Mouse (Mus musculus): ENCODE data around the gene Coa5.

Gene Coa5

DNA sequence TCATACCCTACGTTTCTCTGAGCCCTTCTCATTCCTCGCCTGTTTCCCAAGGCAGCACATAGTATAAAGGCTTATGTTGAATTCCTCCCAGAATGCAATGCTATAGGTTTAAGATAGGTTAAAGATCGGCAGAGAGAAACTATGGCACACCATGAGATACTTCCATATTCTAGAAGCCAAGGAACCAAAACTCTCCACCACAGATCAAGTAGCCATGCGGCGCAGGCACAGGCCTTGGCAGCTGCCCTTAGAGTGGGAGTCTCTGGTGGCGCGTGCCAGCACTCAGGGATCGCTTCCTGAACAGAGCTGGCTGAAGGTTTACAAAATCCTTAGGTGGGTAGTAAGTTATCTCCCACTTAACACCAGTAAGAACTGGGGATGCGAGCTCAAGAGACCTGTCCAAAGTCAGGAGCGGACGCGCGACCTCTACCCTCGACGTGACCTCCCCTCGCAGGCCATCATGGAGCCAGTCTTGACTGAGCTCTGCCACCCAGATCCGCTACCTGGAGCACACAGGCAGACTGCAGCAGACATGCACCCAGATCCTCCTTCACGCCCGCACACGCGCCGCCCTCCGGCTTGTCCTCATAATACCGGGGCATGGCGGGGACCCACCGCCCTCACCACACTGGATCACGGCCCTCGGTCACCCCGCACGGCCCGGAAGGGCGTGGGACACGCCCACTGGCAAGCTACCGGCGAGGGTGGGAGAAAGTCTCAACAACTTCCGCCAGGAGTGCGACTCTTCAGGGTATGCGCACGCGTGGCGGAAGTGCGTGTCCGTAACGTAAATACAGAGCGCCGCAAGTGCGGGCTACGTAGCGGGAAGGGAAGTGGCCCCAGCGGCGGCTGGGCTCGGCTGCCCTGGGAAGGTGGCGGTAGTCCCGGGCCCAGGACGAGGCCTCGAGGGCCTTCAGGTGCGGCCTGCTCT lies at the start of gene Coa5, which contains the start of gene Unc50:
Gene Coa5, minus strand, starts transcription at position 738 of the 931 bp plus-strand sequence.
Gene Unc50, plus strand, starts transcription at position 774 of the 931 bp plus-strand sequence.
- peak; percentile 96 for DNase-seq

DNA sequence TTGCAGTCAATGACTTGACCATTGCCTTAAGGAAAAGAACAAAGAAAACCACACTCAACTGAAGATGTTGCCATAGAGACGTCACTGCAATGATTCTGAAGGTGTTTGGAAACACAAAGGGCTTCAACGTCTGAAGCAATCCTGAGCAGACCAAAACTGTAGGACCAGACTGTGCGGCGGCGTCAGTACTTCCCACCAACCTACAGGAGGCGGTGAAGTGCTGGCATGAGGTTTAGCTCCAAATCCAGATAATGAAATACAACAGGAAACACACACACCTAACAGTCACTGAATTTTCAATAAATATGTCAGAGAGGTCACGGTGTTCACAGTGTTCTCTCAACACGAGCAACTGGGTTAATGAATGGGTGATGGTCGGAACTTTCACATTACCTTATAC lies 49.2 kb upstream of the Coa5 start:
- no peak for DNase-seq

DNA sequence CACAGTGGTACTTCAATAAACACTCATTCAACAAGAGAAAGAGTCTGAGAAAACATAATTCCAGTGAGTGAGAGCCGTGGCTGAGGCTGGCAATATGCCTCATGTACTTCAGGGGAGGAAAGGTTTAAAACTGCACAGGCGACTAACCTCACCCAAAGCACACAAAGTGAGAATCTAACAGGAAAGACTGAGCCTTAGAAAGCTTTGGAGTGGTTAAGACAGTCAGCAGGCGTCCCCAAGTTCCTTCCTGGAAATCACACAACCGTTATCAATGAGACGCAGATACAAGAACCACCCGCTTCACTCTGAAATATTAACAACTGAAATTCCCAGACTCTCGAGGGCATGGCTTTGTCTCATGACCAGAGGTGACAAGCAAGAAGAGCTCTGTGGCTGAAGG lies 48.5 kb upstream of the Coa5 start:
- no peak for DNase-seq

DNA sequence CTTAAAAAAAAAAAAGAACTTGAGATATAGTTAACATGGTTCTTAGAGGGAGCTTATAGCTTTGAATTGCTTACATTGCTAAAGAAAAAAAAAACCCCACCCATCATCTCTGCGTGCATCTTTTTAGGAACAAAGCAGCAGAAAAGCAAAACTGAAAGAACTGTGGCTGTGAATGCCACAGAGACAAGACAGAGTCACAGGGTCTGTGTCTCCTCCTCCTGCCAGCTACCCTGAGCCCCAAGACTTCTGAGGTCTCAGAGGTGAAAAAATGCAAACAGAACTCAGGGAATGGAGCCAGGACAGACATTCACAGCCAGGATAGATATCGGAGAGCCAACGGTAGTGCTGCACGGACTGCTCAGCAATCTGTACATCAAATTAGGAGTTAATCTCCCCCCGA lies 48.0 kb upstream of the Coa5 start:
- no peak for DNase-seq

DNA sequence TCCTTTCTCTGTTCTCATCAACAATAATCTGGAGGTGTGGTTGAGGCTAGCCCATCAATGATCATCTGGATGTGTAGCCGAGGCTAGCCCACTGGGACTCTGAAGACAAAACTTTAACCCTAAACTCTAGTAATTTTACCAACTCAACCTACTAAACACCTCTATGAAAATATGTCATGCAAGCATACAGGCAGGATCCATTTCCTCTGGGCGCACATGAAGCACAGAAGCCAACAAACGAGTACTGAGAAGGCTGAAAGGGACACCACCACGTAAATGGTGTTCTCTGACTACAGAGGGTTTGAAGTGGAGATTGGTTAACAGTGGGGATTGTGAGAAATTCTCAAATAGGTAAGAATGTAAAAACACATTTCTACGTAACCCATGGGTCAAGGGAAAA lies 47.3 kb upstream of the Coa5 start:
- no peak for DNase-seq

DNA sequence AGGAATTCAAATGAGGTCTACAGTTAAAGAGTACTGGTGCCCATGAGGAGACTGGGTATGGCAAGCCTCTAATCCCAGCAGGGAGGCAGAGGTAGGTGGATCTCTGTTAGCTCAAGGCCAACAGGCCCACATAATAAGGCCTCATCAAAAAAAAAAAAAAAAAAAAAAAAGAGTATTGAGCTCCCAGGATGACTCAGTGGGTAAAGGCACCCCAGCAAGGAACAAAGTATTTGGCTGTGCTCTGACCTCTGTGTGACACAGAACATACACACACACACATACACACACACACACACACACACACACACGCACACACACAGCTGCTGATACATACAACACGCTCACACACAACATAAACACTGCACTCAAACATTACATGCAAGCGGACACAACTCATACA lies 45.4 kb upstream of the Coa5 start:
- DNase-seq: no peak

DNA sequence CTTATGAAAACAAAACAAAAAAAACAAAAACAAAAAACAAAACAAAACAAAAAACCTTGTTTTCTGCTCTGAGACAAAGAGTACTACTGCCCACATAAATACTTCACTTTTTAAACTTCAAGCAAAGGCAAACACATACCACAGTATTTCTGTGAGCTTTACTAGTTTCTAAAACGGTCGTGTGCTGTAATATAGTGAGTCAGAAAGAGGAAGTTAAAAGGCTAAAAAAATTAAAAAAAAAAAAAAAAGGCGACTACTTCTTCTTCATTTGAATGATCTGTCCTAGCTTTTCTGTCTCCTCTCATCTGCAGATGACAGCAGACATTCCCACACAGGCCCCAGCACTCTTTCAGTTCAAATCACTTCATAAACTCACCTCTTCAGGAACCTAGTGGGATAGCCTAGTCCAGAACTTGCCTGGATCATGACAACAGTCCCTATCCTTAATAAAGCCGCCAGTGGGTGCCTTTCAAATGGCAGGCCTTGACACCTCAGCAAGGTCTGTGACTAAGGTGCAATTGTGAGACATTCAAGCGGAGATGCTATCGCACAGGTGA lies 44.8 kb upstream of the Coa5 start:
- no peak for DNase-seq

DNA sequence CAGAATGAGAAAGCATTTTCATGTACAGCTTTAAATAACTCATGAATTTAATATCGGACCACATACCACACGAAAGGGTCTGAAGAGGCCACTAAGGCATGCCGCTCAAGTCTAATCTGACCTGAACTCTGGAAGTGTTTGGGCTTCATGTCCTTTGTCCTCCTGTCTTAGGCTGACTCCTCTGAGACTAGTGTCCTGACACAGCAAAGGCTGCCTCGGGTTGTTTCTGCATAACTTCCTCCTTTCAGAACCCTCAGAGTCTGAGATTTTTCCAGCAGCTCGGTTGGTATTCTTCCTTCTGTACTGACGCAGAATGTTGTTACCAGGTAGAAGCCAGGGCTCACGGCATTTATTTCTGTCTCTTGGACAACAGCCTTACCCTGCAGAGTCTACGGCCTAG lies 44.1 kb upstream of the Coa5 start:
- no peak for DNase-seq

DNA sequence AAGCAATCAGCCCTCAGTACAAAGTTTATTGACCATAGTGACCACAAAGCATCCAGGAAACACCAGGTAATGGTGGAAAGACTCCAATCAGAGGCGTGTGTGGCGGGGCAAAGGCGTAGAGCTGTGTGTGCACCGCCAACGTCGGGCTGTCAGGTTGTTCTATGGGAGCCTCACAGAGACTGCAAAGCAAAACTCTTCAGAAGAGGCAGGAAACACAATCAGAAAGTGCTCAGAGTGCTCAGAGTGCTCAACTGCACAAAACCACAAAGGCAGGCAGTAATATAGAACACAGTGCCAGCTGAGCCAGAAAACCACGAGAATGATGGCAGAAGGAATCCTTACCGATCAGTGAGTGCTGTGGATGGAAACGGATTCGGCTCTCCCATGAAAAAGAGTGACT lies 43.3 kb upstream of the Coa5 start:
- no peak for DNase-seq

DNA sequence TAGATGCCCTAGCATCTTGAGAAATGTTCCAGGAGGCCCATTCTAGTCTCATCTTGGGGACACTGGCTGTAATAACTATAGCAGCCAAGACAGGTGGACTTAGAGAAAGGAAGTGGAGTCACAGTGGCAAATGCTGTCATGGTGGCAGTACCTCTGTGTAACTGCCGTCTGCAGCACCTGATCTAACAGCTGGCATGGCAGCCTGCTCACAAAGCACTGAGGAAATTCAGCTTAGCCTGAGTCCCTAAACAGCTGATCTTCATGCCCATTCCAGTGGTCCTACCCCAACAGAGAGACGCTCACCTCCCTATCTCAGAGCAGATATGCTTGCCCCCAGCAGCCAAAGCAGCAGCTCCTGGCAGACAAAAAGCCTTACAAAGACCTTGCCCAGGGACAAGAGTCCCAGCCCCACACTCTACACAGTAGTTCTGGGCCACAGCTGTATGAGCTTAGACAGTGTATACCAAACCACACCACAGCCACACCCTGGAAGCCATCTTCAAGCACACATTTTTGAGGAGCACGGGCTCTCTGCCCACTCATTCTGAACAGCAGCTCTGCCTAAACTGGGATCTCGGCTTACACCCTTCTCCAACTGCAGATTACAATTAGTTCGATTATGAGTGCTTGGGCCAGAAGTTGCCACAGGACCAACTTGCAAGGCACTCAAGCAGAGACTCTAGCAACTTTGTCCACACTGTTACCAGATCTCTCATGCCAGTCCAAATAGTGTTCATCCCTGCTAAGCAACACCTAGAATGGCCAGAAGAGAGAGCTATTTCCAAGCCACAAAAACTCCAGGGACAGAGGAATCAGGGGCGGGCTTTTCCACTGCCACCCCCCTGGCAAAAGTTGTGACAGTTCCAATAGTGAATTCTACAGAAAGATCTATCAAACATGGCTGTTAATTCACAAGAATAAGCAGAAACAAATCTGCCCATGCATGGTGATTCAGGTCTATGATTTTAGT lies 41.6 kb upstream of the Coa5 start:
- DNase-seq: no peak

DNA sequence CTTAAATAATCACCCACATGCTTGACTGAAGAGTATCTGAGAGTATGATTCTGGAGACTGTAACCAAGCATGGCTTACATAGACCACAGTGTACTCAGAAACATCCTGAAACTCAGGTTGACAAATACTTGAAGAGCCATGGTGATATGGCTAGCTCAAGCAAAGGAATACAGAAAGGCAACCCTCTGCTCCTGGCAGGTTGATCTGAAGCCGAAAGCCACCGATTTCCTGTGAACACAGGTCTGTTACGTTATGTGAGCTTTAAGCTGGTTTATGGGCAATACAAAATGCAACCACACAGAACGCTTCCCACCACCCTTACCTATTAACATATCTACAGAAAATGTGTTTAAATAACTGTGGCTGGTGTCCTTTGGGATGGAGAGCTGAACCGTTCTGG lies 39.1 kb upstream of the Coa5 start:
- no peak for DNase-seq

DNA sequence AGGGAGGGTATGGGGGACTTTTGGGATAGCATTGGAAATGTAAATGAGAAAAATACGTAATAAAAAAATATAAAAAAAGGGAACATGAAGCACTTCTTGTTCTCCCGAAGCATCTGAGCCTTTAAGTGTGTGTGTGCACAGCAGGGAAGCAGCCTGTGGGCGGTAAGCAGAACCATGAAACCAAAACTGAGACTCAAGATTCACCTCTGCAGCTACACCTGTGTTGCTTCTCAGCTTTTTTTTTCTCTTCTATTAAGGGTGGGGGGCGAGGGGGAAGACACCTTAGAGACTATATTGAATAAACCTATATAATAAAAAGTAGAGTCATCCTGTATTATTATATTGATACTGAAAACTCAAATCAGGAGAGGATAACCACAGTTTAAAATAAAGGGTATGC lies 37.9 kb upstream of the Coa5 start:
- DNase-seq: no peak

DNA sequence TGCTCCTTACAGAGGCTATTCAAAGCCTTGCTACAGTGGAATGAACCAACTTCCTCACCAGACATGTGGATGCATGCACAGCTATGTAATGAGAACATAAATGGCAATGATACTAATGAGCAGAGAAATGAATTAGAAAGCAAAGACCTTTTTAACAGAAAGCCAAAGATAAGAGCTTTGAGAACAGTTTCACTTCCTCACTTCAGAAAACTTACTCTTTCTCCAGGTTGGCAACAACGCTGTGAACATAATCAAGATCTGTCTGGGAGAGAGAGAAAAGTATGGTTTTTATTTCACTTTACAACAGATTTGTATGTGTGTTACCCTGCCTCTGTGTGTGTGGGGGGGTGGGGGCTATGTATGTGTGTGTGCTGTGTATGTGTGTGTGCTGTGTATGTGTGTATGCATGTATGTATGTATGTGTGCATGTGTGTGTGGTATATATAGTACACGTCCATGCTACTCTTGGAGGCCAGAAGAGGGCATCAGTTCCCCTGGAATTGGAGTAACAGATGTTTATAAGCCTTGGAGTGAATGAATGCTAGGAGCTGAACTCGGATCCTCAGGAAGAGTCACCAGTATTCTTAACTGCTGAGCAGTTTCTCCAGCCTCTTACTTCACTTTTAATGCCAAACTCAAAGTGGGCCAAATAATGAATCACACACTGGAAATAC lies 36.6 kb upstream of the Coa5 start:
- no peak for DNase-seq

DNA sequence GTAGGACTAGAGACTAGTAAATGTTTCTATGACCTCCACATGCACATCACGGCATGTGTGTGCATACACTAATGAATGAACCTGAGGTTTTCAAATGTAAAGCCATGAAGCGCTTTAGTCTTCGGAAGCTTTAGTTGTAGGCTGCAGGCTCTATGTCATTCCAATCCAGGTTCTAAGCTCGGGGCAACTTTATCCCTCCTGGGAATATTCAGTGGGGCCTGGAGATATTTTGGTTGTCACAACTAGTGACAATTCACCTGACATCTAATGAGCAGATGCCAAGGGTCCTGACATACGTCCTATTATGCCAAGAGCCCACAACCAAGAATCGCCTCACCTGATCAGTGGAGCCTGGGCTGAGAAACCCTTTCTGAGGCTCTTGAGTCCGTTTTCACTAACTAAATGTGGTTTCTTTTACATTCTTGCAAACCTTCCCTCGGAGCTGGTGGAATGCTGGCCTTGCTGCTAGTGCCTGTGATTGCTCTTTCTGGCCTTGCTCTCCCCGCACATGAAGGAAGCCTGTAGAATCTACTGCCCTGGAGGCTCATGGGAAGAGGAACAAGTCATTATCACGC lies 35.1 kb upstream of the Coa5 start:
- DNase-seq: no peak

DNA sequence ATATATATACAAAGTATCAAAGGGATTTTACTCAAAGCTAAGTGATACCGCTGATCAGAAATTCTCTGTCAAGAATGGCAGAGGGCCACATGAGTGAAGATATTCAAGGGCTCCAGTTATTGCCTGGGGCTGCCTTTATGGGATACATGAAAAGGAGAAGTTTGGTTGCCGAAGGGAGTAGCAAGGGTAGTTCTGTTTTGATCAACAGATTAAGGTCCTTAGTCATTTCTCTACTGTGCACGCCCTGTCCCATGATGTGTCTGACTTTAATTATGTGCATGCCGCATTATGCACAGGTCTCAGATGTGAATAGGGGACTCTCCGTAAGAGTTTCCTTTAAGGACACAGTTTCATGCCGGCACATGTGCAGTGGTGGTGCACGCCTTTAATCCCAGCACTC lies 27.6 kb upstream of the Coa5 start:
- no peak for DNase-seq

DNA sequence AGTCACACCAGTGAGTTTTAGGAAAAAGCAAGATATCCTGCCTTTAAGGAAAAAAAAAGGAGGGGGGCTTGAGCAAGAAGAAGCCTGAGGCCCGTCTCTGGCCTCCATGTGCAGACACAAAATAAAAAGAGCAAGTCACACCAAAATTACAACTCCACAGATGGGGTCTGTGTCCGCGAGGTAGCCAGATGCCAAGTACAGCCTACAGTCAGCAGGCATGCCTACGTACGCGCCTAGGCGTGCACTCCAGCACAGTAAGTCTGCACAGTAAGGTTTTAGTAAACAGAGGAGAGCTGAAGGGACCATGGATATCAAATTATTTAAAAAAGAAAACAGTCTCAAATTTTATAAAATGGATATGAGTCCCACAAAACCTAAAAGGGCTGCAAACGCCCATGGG lies 21.4 kb upstream of the Coa5 start:
- no peak for DNase-seq

DNA sequence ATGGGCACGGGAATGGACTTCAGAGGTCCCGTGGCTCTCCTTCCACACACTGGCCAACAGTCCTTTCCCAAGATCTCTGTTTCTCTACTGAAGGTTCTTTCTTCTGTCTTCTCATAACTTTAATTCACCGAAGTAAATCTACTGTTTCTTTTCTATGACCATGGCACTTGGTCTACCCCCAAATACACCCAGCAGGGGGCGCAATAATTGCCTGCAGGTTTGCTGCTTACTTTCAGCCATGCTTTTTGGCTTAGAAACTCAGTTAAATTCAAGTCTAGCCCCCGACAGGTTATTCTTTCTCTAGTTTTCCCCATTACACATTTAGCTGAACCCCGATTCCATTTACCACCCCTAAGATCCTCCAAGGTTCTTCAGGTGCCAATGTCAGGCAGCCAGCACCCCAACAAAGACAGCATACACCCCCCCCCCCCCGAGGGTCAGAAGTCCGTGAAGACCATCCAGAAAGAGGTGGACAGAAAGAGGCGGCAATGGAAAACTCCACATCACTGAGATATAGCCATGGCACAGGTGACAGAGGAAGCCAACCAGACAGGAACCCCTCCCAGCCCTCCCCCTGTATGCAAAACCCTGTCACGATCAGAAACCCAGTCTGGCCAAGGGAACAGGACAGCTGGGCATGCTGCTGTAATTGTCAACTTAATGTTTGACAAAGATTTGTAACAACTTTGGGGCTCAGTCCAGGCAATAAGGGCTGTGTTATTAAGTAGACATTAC lies 18.6 kb upstream of the Coa5 start:
- no peak for DNase-seq

DNA sequence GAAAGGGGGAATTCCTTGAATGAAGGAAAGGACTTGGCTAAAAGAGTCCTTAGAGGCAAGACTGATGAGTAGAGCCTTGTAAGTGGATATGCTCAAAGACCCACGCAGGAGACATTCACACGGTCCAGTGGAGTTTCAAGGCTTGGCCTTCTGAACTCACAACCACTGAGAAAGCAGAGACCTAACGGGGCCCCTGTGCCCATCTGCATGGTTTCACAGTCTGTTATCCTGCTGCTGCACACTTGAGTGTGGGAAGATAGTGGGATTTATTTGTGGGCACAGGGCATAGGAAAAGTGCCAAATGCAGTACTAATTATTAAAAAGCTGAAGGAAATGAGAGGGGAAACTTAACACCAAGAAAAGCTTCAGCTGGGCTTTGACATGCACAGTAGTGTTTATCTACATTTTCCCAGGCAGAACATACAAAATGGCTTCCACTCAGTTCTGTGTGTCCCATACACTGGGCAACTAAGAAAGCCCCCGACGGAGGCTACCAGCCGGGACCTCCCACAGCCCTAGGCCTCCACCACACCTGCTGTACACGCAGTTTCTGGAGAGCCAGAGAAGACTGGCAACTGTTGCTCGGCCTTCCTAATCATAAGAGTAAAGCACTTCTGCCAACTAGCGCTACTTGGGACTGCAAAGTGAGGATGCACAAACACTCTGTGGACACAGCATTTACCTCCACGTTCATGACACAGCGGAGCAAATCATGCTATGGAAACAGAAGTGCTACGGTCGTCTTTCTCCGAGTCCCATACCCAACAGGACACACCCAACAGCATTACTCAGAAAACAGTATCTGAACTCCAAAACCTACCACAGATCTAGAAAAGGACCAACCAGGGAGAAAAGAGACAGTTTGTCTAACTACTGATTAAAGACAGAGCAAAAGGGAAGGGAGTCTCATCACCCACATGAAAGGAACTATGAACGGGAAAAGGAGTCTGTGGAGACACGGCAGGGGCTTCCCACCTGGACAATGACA lies 13.2 kb upstream of the Coa5 start:
- DNase-seq: no peak

DNA sequence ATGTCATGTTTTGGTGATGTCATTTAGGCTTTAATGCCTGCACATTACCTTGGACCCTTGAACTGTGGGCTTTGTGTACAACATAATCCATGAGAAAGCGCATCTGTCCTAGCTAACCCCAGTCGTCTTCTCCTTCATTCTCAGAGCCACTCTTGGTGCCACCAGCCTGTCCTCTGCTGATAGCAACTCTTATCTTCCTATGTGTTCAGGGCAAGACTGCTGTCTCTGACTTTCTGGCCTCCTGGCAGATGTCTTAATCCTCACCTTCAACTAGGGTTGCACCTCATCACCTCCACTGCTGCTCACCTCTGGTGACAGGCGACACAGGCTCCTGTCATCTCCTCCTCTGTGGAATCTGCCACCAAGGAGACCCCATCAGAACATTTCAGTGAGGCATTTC lies 6.5 kb upstream of the Coa5 start:
- DNase-seq: no peak

DNA sequence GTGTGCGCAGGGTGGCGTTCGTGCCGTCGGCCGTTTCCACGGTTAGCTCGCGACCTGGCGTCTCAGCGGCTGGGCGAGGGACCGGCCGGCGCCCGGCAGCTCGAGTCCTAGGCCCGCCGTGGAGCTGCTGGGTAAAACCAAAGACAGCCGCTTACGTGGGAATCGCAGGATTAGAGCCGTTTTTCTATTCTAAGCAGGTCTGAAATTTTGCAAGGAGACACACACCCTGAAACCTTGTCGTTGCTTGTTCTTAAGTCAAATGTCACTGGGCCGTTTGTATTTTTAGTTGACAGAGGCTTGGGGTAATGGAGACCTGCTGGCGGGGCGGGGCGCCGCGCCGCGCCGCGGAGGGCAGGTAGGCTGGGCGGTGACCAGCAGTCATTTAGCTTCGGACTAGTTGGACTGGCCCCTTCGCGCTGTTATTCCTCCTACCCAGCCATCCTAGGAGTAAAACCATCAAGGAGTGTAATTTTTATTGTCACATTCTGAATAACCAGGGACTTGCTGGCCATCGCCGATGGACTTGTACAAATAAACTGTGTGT lies 466 bp upstream of the Coa5 start:
- DNase-seq: no peak

All from cerebellum, adult 9-11 months (tissue).